Mouse (Mus musculus) midbrain, embryonic 14.5 days (tissue): ENCODE measurements around the gene Slc16a14. TPM values are rescaled to one million over a fixed set of nuclear protein-coding genes. Genes with fewer than 3 reads are reported as not detected.
A peak's percentile ranks its signal among the peaks of the same experiment; 100 is the strongest.

Source experiments
- ATAC-seq: fragments of 200-750 bp; cut with Nextera tagmentation; 2 replicates; pipeline ENCODE4 v1.8.0; 2017; ENCODE audit warnings: moderate number of reproducible peaks, moderate library complexity; ENCODE audit not compliant: low FRiP score, low TSS enrichment
- DNase-seq: peaks from one replicate; pipeline ENCODE4 v3.0.0-alpha.2; 2015
- H3K27ac ChIP-seq: fragments of 300-500 bp; sonication (generic); replicated peaks from 2 replicates; pipeline ENCODE4 v1.5.1; 2014; ENCODE audit warnings: mild to moderate bottlenecking, low read depth, low read length, moderate library complexity
- H3K27me3 ChIP-seq: fragments of 300-500 bp; sonication (generic); 2 replicates; pipeline ENCODE4 v1.6.1; 2014; ENCODE audit warnings: low read length, control low read depth, mixed read lengths; ENCODE audit not compliant: control insufficient read depth, insufficient read depth
- H3K36me3 ChIP-seq: fragments of 300-500 bp; sonication (generic); 2 replicates; pipeline ENCODE4 v1.6.1; 2014; ENCODE audit warnings: low read length, control low read depth; ENCODE audit not compliant: control insufficient read depth, insufficient read depth
- H3K4me1 ChIP-seq: fragments of 300-500 bp; sonication (generic); 2 replicates; pipeline ENCODE4 v1.6.1; 2014; ENCODE audit warnings: mild to moderate bottlenecking, antibody characterized with exemption, low read length, control low read depth; ENCODE audit not compliant: control insufficient read depth, insufficient read depth
- H3K4me2 ChIP-seq: fragments of 300-500 bp; sonication (generic); 2 replicates; pipeline ENCODE4 v1.6.1; 2014; ENCODE audit warnings: mild to moderate bottlenecking, low read length, moderate library complexity
- H3K4me3 ChIP-seq: fragments of 300-500 bp; sonication (generic); replicated peaks from 2 replicates; pipeline ENCODE4 v1.5.1; 2014; ENCODE audit warnings: low read depth, low read length
- H3K9ac ChIP-seq: fragments of 300-500 bp; sonication (generic); replicated peaks from 2 replicates; pipeline ENCODE4 v1.6.1; 2014; ENCODE audit warnings: mild to moderate bottlenecking, low read length, moderate library complexity
- H3K9me3 ChIP-seq: fragments of 300-500 bp; sonication (generic); 2 replicates; pipeline ENCODE4 v1.6.1; 2016; ENCODE audit warnings: low read length, control low read depth, mixed read lengths; ENCODE audit not compliant: control insufficient read depth
- WGBS: fragments of 180-500 bp; shearing (Covaris S2); extraction: QIAGEN DNeasy Blood & Tissue Kit; methylation state at CpG from one replicate; pipeline ENCODE4 v1.1.7; 2014; 5-methylcytosine and 5-hydroxymethylcytosine counted together
- polyA plus RNA-seq: library from polyadenylated mRNA; unstranded; fragments of >200 nt; fragmentation: Nextera tagmentation; extraction: Ambion mirVana; gene quantifications from 2 replicates; pipeline ENCODE4 v1.2.1, GENCODE M21; 2014

The Slc16a14 gene
- polyA plus RNA-seq, 1 experiment from 2014 or later = 20.5 TPM

GRCm38 (mm10) chr1:84943549-84943948, 8.6 kb upstream of the Slc16a14 start:
- Histone ChIP-seq H3K4me2 (no peak overlapping the region), H3K9ac (no peak overlapping the region), H3K36me3 (no peaks in the 10 kb centered on the region), H3K9me3 (no peaks in the 10 kb centered on the region), H3K4me1 (no peaks in the 10 kb centered on the region), H3K27ac (no peak overlapping the region), H3K4me3 (no peak overlapping the region), H3K27me3 (no peaks in the 10 kb centered on the region)
- no peak for ATAC-seq
- no peak for DNase-seq
- whole genome bisulfite sequencing = 98% methylated on average over 4 of the region's 4 CpGs

GRCm38 (mm10) chr1:84942666-84943065, 7.7 kb upstream of the Slc16a14 start:
- Histone ChIP-seq H3K4me3 (no peak overlapping the region), H3K4me2 (no peak overlapping the region), H3K9ac (no peak overlapping the region), H3K4me1 (no peaks in the 10 kb centered on the region), H3K9me3 (no peaks in the 10 kb centered on the region), H3K27me3 (no peaks in the 10 kb centered on the region), H3K36me3 (no peaks in the 10 kb centered on the region), H3K27ac (no peak overlapping the region)
- ATAC-seq (no peak), DNase-seq (no peak)

DNA sequence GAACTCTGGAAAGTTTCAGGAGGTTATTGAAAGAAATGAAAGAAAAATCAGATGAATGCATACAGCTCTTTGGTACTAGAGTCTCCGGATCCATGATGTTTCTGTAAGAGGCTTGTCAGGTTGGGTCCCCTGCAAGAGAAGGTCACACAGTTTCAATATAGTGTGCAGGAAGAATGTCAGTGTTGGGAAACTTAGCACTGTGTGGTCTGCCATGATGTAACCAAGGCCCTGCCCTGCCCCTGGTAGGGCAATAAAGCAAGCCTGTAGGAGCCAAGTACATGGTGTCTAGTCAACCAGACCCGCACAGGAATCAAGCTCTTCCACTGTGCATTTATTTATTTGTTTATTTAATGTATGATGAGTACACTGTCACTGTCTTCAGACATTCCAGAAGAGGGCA, 5.4 kb upstream of the Slc16a14 start:
- no peak for ATAC-seq
- no peaks in the 10 kb centered on the region for H3K9me3 ChIP-seq
- no peak for DNase-seq
- no peak overlapping the region for H3K27ac ChIP-seq
- H3K4me3 ChIP-seq = no peak overlapping the region
- H3K4me1 ChIP-seq = peaks cover 5% of the 10 kb centered on the region; the same call in 1 of the 2 replicates
- no peaks in the 10 kb centered on the region for H3K36me3 ChIP-seq
- no peak overlapping the region for H3K9ac ChIP-seq
- no peaks in the 10 kb centered on the region for H3K27me3 ChIP-seq
- H3K4me2 ChIP-seq = no peak overlapping the region
- 92% methylated on average over 2 of the region's 2 CpGs for WGBS

GRCm38 (mm10) chr1:84939466-84939865, 4.5 kb upstream of the Slc16a14 start:
- WGBS = 86% methylated on average over 4 of the region's 4 CpGs
- Histone ChIP-seq H3K27ac (no peak overlapping the region), H3K9ac (no peak overlapping the region), H3K27me3 (no peaks in the 10 kb centered on the region), H3K4me3 (no peak overlapping the region), H3K4me1 (peaks cover 6% of the 10 kb centered on the region; the same call in 1 of the 2 replicates), H3K4me2 (no peak overlapping the region), H3K9me3 (no peaks in the 10 kb centered on the region), H3K36me3 (no peaks in the 10 kb centered on the region)
- ATAC-seq = no peak
- DNase-seq = no peak

- Histone ChIP-seq H3K27me3 (no peaks in the 10 kb centered on the region), H3K9me3 (no peaks in the 10 kb centered on the region), H3K4me2 (no peak overlapping the region), H3K9ac (no peak overlapping the region), H3K27ac (no peak overlapping the region), H3K36me3 (no peaks in the 10 kb centered on the region), H3K4me1 (peaks cover 10% of the 10 kb centered on the region), H3K4me3 (no peak overlapping the region)
- WGBS = 92% methylated on average over 19 of the region's 19 CpGs
- no peak for DNase-seq
- no peak for ATAC-seq
Observed at GRCm38 (mm10) chr1:84936716-84937510, 2.0 kb upstream of the Slc16a14 start.

- DNase-seq (peak; percentile 51), ATAC-seq (no peak)
- Histone ChIP-seq H3K9me3 (no peaks in the 10 kb centered on the region), H3K9ac (no peak overlapping the region; the same call in 1 of the 2 replicates), H3K4me1 (peaks cover 10% of the 10 kb centered on the region), H3K4me2 (peak overlapping the region; percentile 68), H3K27ac (peak overlapping the region; percentile 96; the same call in 1 of the 2 replicates), H3K36me3 (no peaks in the 10 kb centered on the region), H3K27me3 (no peaks in the 10 kb centered on the region), H3K4me3 (peak overlapping the region; percentile 57; the same call in 1 of the 2 replicates)
- WGBS = 77% methylated on average over 9 of the region's 9 CpGs
Observed at GRCm38 (mm10) chr1:84935668-84936067, 734 bp upstream of the Slc16a14 start.

- WGBS = 1% methylated on average over 12 of the region's 12 CpGs
- H3K36me3 ChIP-seq = peaks cover 2% of the 10 kb centered on the region
- peak overlapping the region; percentile 96 for H3K27ac ChIP-seq
- peak overlapping the region; percentile 95 for H3K9ac ChIP-seq
- ATAC-seq = no peak
- no peaks in the 10 kb centered on the region for H3K27me3 ChIP-seq
- peak; percentile 74 for DNase-seq
- peaks cover 10% of the 10 kb centered on the region for H3K4me1 ChIP-seq
- peak overlapping the region; percentile 57 for H3K4me3 ChIP-seq
- no peaks in the 10 kb centered on the region for H3K9me3 ChIP-seq
- H3K4me2 ChIP-seq = peak overlapping the region; percentile 68
Observed at GRCm38 (mm10) chr1:84934151-84934502, 807 bp downstream of the Slc16a14 start.

GRCm38 (mm10) chr1:84933472-84934150, 1.3 kb downstream of the Slc16a14 start:
- Histone ChIP-seq H3K4me1 (peaks cover 10% of the 10 kb centered on the region), H3K27ac (peak overlapping the region; percentile 96), H3K4me3 (peak overlapping the region; percentile 57), H3K9ac (peak overlapping the region; percentile 95), H3K9me3 (no peaks in the 10 kb centered on the region), H3K27me3 (no peaks in the 10 kb centered on the region), H3K36me3 (peaks cover 7% of the 10 kb centered on the region), H3K4me2 (peak overlapping the region; percentile 68)
- peak; percentile 93 for DNase-seq
- 9% methylated on average over 22 of the region's 22 CpGs for WGBS
- peak; percentile 19; the same call in 1 of the 2 replicates for ATAC-seq
